Mouse (Mus musculus): ENCODE results near the gene Ctnna2.
A peak's percentile ranks its signal among the peaks of the same experiment; 100 is the strongest.

The Ctnna2 gene

GRCm38 (mm10) chr6:77416999-77417398 lies 562.5 kb downstream of the Ctnna2 start:
- DNase-seq = no peak

- DNase-seq = no peak
These were observed 566.0 kb downstream of the Ctnna2 start for GRCm38 (mm10) chr6:77413530-77413929.

- DNase-seq = no peak
These were observed 571.0 kb downstream of the Ctnna2 start for GRCm38 (mm10) chr6:77408481-77408880.

- DNase-seq = no peak
These were observed 578.7 kb downstream of the Ctnna2 start for GRCm38 (mm10) chr6:77400751-77401150.

GRCm38 (mm10) chr6:77391663-77392062 lies 587.8 kb downstream of the Ctnna2 start:
- DNase-seq = no peak

GRCm38 (mm10) chr6:77381309-77381708 lies 598.2 kb downstream of the Ctnna2 start:
- no peak for DNase-seq

GRCm38 (mm10) chr6:77373132-77373531 lies 606.4 kb downstream of the Ctnna2 start:
- peak; percentile 3 for DNase-seq

GRCm38 (mm10) chr6:77371147-77371546 lies 608.4 kb downstream of the Ctnna2 start:
- DNase-seq = no peak

GRCm38 (mm10) chr6:77358471-77358837 lies 621.0 kb downstream of the Ctnna2 start:
- no peak for DNase-seq

- DNase-seq = no peak
These were observed 621.6 kb downstream of the Ctnna2 start for GRCm38 (mm10) chr6:77357748-77358470.

GRCm38 (mm10) chr6:77354826-77355225 lies 624.7 kb downstream of the Ctnna2 start:
- no peak for DNase-seq

GRCm38 (mm10) chr6:77343781-77344180 lies 635.7 kb downstream of the Ctnna2 start:
- DNase-seq = no peak

- DNase-seq = no peak
These were observed 644.0 kb downstream of the Ctnna2 start for GRCm38 (mm10) chr6:77335537-77335936.

- DNase-seq = no peak
These were observed 654.8 kb downstream of the Ctnna2 start for GRCm38 (mm10) chr6:77324748-77325147.

- DNase-seq = no peak
These were observed 655.2 kb downstream of the Ctnna2 start for GRCm38 (mm10) chr6:77324327-77324726.

GRCm38 (mm10) chr6:77306796-77307195 lies 672.7 kb downstream of the Ctnna2 start:
- DNase-seq = no peak

- DNase-seq = no peak
These were observed 678.2 kb downstream of the Ctnna2 start for GRCm38 (mm10) chr6:77301305-77301704.

GRCm38 (mm10) chr6:77291415-77291814 lies 688.1 kb downstream of the Ctnna2 start:
- no peak for DNase-seq

GRCm38 (mm10) chr6:77288402-77288801 lies 691.1 kb downstream of the Ctnna2 start:
- no peak for DNase-seq

- DNase-seq = no peak
These were observed 693.2 kb downstream of the Ctnna2 start for GRCm38 (mm10) chr6:77286317-77286716.

GRCm38 (mm10) chr6:77278794-77279193 lies 700.7 kb downstream of the Ctnna2 start:
- no peak for DNase-seq

GRCm38 (mm10) chr6:77265163-77265562 lies 714.3 kb downstream of the Ctnna2 start:
- DNase-seq = no peak

- no peak for DNase-seq
These were observed 722.0 kb downstream of the Ctnna2 start for GRCm38 (mm10) chr6:77257358-77258105.

- DNase-seq = no peak
These were observed 723.2 kb downstream of the Ctnna2 start for GRCm38 (mm10) chr6:77256348-77256747.
